Mouse (Mus musculus): ENCODE data around the gene Borcs6. TPM values are rescaled to one million over a fixed set of nuclear protein-coding genes. Genes with fewer than 3 reads are reported as not detected.

The Borcs6 gene
- total RNA-seq, 4 experiments from 2014 or later: 22.4 to 26.2 (median 23.7) TPM

DNA sequence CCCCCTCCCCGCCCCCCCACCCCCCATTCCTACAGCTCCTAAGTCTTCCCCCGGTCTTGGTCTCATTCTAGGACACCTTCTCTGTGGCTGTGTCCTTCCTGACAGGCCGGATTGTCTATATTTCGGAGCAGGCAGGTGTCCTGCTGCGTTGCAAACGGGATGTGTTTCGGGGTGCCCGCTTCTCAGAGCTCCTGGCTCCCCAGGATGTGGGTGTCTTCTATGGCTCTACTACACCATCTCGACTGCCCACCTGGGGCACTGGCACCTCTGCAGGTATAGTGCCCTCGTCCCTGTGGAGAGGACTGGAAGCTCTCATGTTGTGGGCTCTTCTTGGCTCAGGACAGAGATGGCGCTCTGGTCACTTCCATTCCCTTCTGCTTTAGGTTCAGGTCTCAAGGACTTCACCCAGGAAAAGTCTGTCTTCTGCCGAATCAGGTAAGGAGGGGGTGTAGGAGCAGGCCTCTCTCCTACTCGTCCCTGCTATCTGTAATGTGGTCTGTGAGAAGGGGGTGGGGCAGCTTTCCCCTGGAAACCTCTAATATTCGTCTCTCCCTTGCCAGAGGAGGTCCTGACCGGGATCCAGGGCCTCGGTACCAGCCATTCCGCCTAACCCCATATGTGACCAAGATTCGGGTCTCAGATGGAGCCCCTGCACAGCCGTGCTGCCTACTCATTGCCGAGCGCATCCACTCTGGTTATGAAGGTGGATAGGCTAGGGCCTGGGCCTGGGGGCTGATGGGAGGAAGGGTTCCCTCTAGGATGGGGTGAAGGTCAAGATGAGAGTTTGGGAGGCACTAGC is 42.3 kb downstream of the Borcs6 start:
- DNase-seq (ENCODE audit: low spot score in 2 of 2): no peak

DNA sequence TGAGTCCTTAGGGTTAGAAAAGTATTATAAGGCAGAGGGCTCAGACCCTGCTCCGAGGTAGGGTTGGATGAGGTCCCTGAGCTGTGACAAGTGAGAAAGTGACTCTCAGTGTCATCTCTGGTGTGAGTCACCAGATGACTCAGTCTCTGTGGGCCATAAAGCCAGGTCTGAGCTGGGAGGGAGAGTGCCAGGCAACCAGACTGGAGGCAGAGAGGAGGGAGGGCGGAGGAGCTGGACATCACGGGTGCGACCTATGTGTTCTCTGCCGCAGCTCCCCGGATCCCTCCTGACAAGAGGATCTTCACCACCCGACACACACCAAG is 42.8 kb downstream of the Borcs6 start:
- DNase-seq (ENCODE audit: low spot score in 2 of 2): peak in 1 of 2 experiments; percentile 2

- peak in 1 of 2 experiments; percentile 3 for DNase-seq (ENCODE audit: low spot score in 2 of 2)
Observed at GRCm38 (mm10) chr11:69103121-69103520, 43.6 kb downstream of the Borcs6 start.

DNA sequence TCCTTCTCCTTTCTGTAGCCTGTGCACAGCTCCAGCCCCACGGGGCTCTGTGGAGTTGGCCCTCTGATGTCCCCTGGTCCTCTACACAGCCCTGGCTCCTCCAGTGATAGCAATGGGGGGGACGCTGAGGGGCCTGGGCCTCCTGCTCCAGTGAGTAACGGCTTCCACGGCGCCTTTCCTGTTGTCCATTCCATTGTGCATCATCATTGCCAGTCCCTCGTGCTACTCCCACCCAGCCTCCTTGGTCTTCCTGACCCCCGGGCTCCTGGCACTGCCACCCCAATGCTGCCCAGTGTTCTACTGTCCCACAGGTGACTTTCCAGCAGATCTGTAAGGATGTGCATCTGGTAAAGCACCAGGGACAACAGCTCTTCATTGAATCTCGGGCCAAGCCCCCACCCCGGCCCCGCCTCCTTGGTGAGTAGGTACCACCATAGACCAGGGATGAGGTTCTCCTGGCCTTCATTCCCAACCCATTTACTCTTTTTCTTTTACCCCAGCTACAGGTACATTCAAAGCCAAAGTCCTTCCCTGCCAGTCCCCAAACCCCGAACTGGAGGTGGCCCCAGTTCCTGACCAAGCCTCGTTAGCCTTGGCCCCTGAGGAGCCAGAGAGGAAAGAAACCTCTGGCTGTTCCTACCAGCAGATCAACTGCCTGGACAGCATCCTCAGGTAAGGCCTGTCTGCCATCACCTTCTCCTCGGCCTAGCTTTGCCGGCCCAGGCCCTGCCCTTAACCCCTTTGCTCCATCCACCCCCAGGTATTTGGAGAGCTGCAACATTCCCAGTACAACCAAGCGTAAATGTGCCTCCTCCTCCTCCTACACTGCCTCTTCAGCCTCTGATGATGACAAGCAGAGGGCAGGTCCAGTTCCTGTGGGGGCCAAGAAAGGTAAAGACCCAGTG is 44.3 kb downstream of the Borcs6 start:
- peak in 1 of 2 experiments; percentile 2 for DNase-seq (ENCODE audit: low spot score in 2 of 2)

DNA sequence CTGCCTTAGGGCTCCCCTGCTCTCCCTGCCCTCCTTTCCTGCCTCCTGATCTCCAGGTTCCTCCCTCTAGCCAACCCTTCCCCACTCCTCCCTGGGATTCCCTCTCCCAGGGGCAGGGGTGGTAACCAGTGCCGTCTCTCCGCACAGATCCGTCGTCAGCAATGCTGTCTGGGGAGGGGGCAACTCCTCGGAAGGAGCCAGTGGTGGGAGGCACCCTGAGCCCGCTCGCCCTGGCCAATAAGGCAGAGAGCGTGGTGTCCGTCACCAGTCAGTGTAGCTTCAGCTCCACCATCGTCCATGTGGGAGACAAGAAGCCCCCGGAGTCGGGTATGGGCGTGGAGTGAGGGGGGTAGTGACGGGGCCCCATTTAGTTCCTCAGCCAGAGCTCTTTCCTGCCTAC is 45.0 kb downstream of the Borcs6 start:
- DNase-seq (ENCODE audit: low spot score in 2 of 2): peak in 1 of 2 experiments; percentile 2

DNA sequence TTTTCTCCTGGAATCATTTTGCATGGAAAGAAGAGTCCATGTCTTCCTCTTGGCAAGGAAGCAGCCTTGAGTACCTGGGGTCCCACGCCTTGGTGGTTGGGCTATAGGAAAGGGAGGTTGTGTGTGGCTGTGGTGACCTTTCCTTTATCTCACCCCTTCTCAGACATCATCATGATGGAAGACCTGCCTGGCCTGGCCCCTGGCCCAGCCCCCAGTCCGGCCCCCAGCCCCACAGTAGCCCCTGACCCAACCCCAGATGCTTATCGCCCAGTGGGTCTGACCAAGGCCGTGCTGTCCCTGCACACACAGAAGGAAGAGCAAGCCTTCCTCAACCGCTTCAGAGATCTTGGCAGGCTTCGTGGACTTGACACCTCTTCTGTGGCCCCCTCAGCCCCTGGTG is 45.7 kb downstream of the Borcs6 start:
- DNase-seq (ENCODE audit: low spot score in 2 of 2): no peak

GRCm38 (mm10) chr11:69105796-69106195 is 46.3 kb downstream of the Borcs6 start:
- DNase-seq (ENCODE audit: low spot score in 2 of 2): no peak

- DNase-seq (ENCODE audit: low spot score in 2 of 2): no peak
Observed at GRCm38 (mm10) chr11:69106299-69106698, 46.8 kb downstream of the Borcs6 start.

GRCm38 (mm10) chr11:69106842-69107241 is 47.3 kb downstream of the Borcs6 start:
- no peak for DNase-seq (ENCODE audit: low spot score in 2 of 2)

- DNase-seq (ENCODE audit: low spot score in 2 of 2): no peak
Observed at GRCm38 (mm10) chr11:69107676-69108075, 48.2 kb downstream of the Borcs6 start.

DNA sequence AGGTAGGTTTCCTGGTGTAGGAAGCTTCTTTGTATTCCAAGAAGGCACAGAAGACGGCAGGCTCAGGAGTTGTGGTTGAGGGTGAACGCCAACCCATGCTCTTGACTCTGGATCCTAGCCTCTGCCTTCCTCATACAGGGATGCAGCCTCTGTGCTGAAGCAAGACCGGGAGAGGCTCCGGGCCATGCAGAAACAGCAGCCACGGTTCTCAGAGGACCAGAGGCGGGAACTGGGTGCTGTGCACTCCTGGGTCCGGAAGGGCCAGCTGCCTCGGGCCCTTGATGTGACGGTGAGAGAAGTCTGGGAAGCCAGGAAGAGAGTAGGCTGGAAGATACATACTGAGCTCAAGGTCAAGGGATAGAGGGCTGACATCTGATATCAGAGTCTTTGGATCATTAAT is 48.7 kb downstream of the Borcs6 start:
- DNase-seq (ENCODE audit: low spot score in 2 of 2): no peak

- DNase-seq (ENCODE audit: low spot score in 2 of 2): no peak
Observed at GRCm38 (mm10) chr11:69109032-69109900, 49.7 kb downstream of the Borcs6 start.

DNA sequence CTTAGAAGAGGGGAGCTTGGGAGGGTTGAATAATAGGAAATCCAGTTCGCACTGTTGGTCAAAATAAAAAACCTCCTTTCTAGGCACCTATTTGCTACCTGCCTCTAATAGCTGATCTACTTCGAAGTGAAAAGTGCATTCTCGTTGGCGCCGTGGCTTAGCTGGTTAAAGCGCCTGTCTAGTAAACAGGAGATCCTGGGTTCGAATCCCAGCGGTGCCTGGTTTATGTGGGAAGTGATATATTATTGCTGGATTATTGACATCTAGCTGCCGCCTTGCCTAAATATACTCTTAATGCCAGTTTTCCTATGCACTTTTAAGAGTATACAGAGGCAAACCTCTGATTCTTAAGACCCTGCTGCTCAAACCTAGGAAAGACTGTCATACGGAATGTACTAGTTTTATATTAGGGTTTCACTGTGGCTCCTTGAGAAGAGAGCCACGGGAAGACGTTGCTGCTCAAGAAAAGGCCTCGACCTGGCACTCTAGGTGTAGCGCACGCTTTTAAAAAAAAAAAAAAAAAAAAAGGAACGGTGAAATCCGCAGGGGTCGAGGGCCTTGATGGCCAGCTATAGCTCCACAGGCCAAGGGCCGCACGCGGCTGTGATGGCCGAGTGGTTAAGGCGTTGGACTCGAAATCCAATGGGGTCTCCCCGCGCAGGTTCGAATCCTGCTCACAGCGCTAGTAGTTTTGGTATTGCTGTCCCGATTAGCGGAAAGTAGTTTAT is 51.0 kb downstream of the Borcs6 start:
- peak; percentile 88 to 92 for DNase-seq (ENCODE audit: low spot score in 2 of 2)

Other genes starting within 250 kb of the Borcs6 start
- 10 to 100 TPM; 70.5 to 96.6 (median 85.7) TPM for gene Ndel1, start 187.9 kb upstream of the Borcs6 start, total RNA-seq (2022)
- under 1 TPM in 1 of 4 experiments, not detected in 3; 0.10 TPM for gene Rnf222, start 171.2 kb upstream of the Borcs6 start, total RNA-seq (2022)
- 100 to 1,000 TPM; 671 to 819 (median 724) TPM for gene Rpl26, start 158.1 kb upstream of the Borcs6 start, total RNA-seq (2022)
- gene Odf4, start 132.6 kb upstream of the Borcs6 start, total RNA-seq (2022): not detected
- 1 to 10 TPM; 5.3 to 8.1 (median 6.6) TPM for gene Arhgef15, start 102.2 kb upstream of the Borcs6 start, total RNA-seq (2022)
- 1 to 10 TPM; 3.5 to 4.8 (median 4.3) TPM for gene Slc25a35, start 91.6 kb upstream of the Borcs6 start, total RNA-seq (2022)
- gene Rangrf, start 84.5 kb upstream of the Borcs6 start, total RNA-seq (2022): 10 to 100 TPM; 59.5 to 84.1 (median 69.6) TPM
- gene Pfas, start 51.3 kb upstream of the Borcs6 start, total RNA-seq (2022): 1 to 10 TPM; 4.9 to 9.3 (median 7.4) TPM
- gene Ctc1, start 43.8 kb upstream of the Borcs6 start, total RNA-seq (2022): 10 to 100 TPM; 10.1 to 12.7 (median 11.0) TPM
- under 1 TPM in 1 of 4 experiments, not detected in 3; 0.35 TPM for gene Aurkb, start 14.1 kb upstream of the Borcs6 start, total RNA-seq (2022)
- 1 to 10 TPM; 2.9 to 7.0 (median 5.2) TPM for gene Tmem107, start 11.1 kb downstream of the Borcs6 start, total RNA-seq (2022)
- 10 to 100 TPM; 31.4 to 39.6 (median 35.6) TPM for gene Vamp2, start 28.8 kb downstream of the Borcs6 start, total RNA-seq (2022)
- 10 to 100 TPM; 58.8 to 81.4 (median 70.4) TPM for gene Per1, start 35.5 kb downstream of the Borcs6 start, total RNA-seq (2022)
- gene Hes7, start 60.7 kb downstream of the Borcs6 start, total RNA-seq (2022): not detected
- under 1 TPM in 1 of 4 experiments, not detected in 3; 0.18 TPM for gene 9130213A22Rik, start 62.9 kb downstream of the Borcs6 start, total RNA-seq (2022)
- under 1 TPM in 1 of 4 experiments, not detected in 3; 0.21 TPM for gene Aloxe3, start 66.2 kb downstream of the Borcs6 start, total RNA-seq (2022)
- gene Alox12b, start 97.3 kb downstream of the Borcs6 start, total RNA-seq (2022): not detected
- gene Alox8, start 138.1 kb downstream of the Borcs6 start, total RNA-seq (2022): not detected
- not detected for gene Gucy2e, start 177.3 kb downstream of the Borcs6 start, total RNA-seq (2022)